Mouse (Mus musculus) kidney, embryonic 14.5 days (tissue): ENCODE measurements around the gene Tmigd3. TPM values are rescaled to one million over a fixed set of nuclear protein-coding genes. Genes with fewer than 3 reads are reported as not detected.

Source experiments
- ATAC-seq: fragments of 200-750 bp; cut with Nextera tagmentation; 2 replicates; pipeline ENCODE4 v1.8.0; 2017; ENCODE audit warnings: moderate number of reproducible peaks, mild to moderate bottlenecking, moderate TSS enrichment, moderate library complexity; ENCODE audit not compliant: low FRiP score, low TSS enrichment
- H3K27ac ChIP-seq: fragments of 300-500 bp; sonication (generic); 2 replicates; pipeline ENCODE4 v1.5.1; 2014; ENCODE audit warnings: low read depth, mild to moderate bottlenecking, low read length, moderate library complexity, mixed read lengths
- H3K27me3 ChIP-seq: fragments of 300-500 bp; sonication (generic); 2 replicates; pipeline ENCODE4 v1.6.1; 2014; ENCODE audit warnings: mild to moderate bottlenecking, low read length; ENCODE audit not compliant: control insufficient read depth, insufficient read depth
- H3K36me3 ChIP-seq: fragments of 300-500 bp; sonication (generic); 2 replicates; pipeline ENCODE4 v1.6.1; 2014; ENCODE audit warnings: low read length, mixed read lengths; ENCODE audit not compliant: control insufficient read depth, insufficient read depth
- H3K4me1 ChIP-seq: fragments of 300-500 bp; sonication (generic); 2 replicates; pipeline ENCODE4 v1.6.1; 2014; ENCODE audit warnings: low read length, mixed read lengths; ENCODE audit not compliant: control insufficient read depth, insufficient read depth
- H3K4me2 ChIP-seq: fragments of 300-500 bp; sonication (generic); replicated peaks from 2 replicates; pipeline ENCODE4 v1.6.1; 2014; ENCODE audit warnings: low read depth, mild to moderate bottlenecking, low read length
- H3K4me3 ChIP-seq: fragments of 300-500 bp; sonication (generic); 2 replicates; pipeline ENCODE4 v1.5.1; 2014; ENCODE audit warnings: mild to moderate bottlenecking, low read length
- H3K9ac ChIP-seq: fragments of 300-500 bp; sonication (generic); 2 replicates; pipeline ENCODE4 v1.6.1; 2014; ENCODE audit warnings: low read depth, mild to moderate bottlenecking, low read length, moderate library complexity
- H3K9me3 ChIP-seq: fragments of 300-500 bp; sonication (generic); 2 replicates; pipeline ENCODE4 v1.6.1; 2016; ENCODE audit warnings: low read length; ENCODE audit not compliant: control insufficient read depth
- WGBS: fragments of 180-500 bp; shearing (Covaris S2); extraction: QIAGEN DNeasy Blood & Tissue Kit; methylation state at CpG from one replicate; pipeline ENCODE4 v1.1.7; 2014; 5-methylcytosine and 5-hydroxymethylcytosine counted together
- polyA plus RNA-seq: library from polyadenylated mRNA; unstranded; fragments of >200 nt; fragmentation: Nextera tagmentation; extraction: Ambion mirVana; gene quantifications from 2 replicates; pipeline ENCODE4 v1.2.1, GENCODE M21; 2014

The Tmigd3 gene
- polyA plus RNA-seq, 1 experiment from 2014 or later = 0.53 TPM

GRCm38 (mm10) chr3:105838655-105839054 lies 32.0 kb upstream of the Tmigd3 start:
- Histone ChIP-seq H3K27ac (no peak overlapping the region), H3K27me3 (no peaks in the 10 kb centered on the region), H3K9ac (no peak overlapping the region), H3K9me3 (no peaks in the 10 kb centered on the region), H3K4me2 (no peak overlapping the region), H3K4me1 (no peaks in the 10 kb centered on the region), H3K36me3 (no peaks in the 10 kb centered on the region), H3K4me3 (no peak overlapping the region)
- WGBS = 52% methylated on average over 3 of the region's 3 CpGs
- no peak for ATAC-seq

GRCm38 (mm10) chr3:105839836-105840235 lies 30.9 kb upstream of the Tmigd3 start:
- H3K27me3 ChIP-seq = no peaks in the 10 kb centered on the region
- H3K4me2 ChIP-seq = no peak overlapping the region
- ATAC-seq = no peak
- WGBS = 93% methylated on average over 4 of the region's 4 CpGs
- no peak overlapping the region for H3K9ac ChIP-seq
- H3K27ac ChIP-seq = no peak overlapping the region
- no peaks in the 10 kb centered on the region for H3K36me3 ChIP-seq
- H3K4me1 ChIP-seq = no peaks in the 10 kb centered on the region
- H3K9me3 ChIP-seq = no peaks in the 10 kb centered on the region
- H3K4me3 ChIP-seq = no peak overlapping the region

GRCm38 (mm10) chr3:105846294-105847069 lies 24.2 kb upstream of the Tmigd3 start:
- H3K9me3 ChIP-seq = no peaks in the 10 kb centered on the region
- H3K4me3 ChIP-seq = no peak overlapping the region
- 72% methylated on average over 7 of the region's 7 CpGs for WGBS
- H3K36me3 ChIP-seq = no peaks in the 10 kb centered on the region
- H3K4me1 ChIP-seq = no peaks in the 10 kb centered on the region
- no peak overlapping the region for H3K27ac ChIP-seq
- H3K27me3 ChIP-seq = no peaks in the 10 kb centered on the region
- no peak overlapping the region for H3K4me2 ChIP-seq
- no peak overlapping the region for H3K9ac ChIP-seq
- no peak for ATAC-seq

GRCm38 (mm10) chr3:105853781-105854180 lies 16.9 kb upstream of the Tmigd3 start:
- Histone ChIP-seq H3K27ac (no peak overlapping the region), H3K4me3 (no peak overlapping the region), H3K9ac (no peak overlapping the region), H3K4me1 (no peaks in the 10 kb centered on the region), H3K27me3 (no peaks in the 10 kb centered on the region), H3K9me3 (no peaks in the 10 kb centered on the region), H3K36me3 (no peaks in the 10 kb centered on the region), H3K4me2 (no peak overlapping the region)
- ATAC-seq = peak; percentile 43; the same call in 1 of the 2 replicates
- 39% methylated on average over 8 of the region's 8 CpGs for WGBS

GRCm38 (mm10) chr3:105854786-105855185 lies 15.9 kb upstream of the Tmigd3 start:
- H3K4me2 ChIP-seq = no peak overlapping the region
- H3K27ac ChIP-seq = no peak overlapping the region
- no peaks in the 10 kb centered on the region for H3K27me3 ChIP-seq
- no peaks in the 10 kb centered on the region for H3K4me1 ChIP-seq
- no peak for ATAC-seq
- H3K9me3 ChIP-seq = no peaks in the 10 kb centered on the region
- no peaks in the 10 kb centered on the region for H3K36me3 ChIP-seq
- H3K9ac ChIP-seq = no peak overlapping the region
- H3K4me3 ChIP-seq = no peak overlapping the region
- WGBS = 83% methylated on average over 4 of the region's 4 CpGs

GRCm38 (mm10) chr3:105857513-105857912 lies 13.2 kb upstream of the Tmigd3 start:
- no peak for ATAC-seq
- H3K9me3 ChIP-seq = no peaks in the 10 kb centered on the region
- no peaks in the 10 kb centered on the region for H3K36me3 ChIP-seq
- no peak overlapping the region for H3K4me3 ChIP-seq
- H3K27ac ChIP-seq = no peak overlapping the region
- no peaks in the 10 kb centered on the region for H3K4me1 ChIP-seq
- H3K4me2 ChIP-seq = no peak overlapping the region
- H3K9ac ChIP-seq = no peak overlapping the region
- no peaks in the 10 kb centered on the region for H3K27me3 ChIP-seq
- WGBS = 61% methylated on average over 5 of the region's 5 CpGs

- 38% methylated on average over 7 of the region's 7 CpGs for WGBS
- H3K9me3 ChIP-seq = no peaks in the 10 kb centered on the region
- H3K9ac ChIP-seq = no peak overlapping the region
- no peak overlapping the region for H3K4me2 ChIP-seq
- H3K27ac ChIP-seq = no peak overlapping the region
- H3K4me3 ChIP-seq = no peak overlapping the region
- no peaks in the 10 kb centered on the region for H3K27me3 ChIP-seq
- H3K36me3 ChIP-seq = no peaks in the 10 kb centered on the region
- no peak for ATAC-seq
- H3K4me1 ChIP-seq = no peaks in the 10 kb centered on the region
Measured at GRCm38 (mm10) chr3:105861747-105862366, 8.8 kb upstream of the Tmigd3 start.

- Histone ChIP-seq H3K4me3 (no peak overlapping the region), H3K9me3 (no peaks in the 10 kb centered on the region), H3K4me2 (no peak overlapping the region), H3K27me3 (no peaks in the 10 kb centered on the region), H3K36me3 (no peaks in the 10 kb centered on the region), H3K27ac (no peak overlapping the region), H3K9ac (no peak overlapping the region), H3K4me1 (peaks cover 7% of the 10 kb centered on the region; the same call in 1 of the 2 replicates)
- 74% methylated on average over 1 of the region's 1 CpGs for WGBS
- ATAC-seq = no peak
Measured at GRCm38 (mm10) chr3:105864123-105864522, 6.6 kb upstream of the Tmigd3 start.

GRCm38 (mm10) chr3:105865122-105865521 lies 5.6 kb upstream of the Tmigd3 start:
- Histone ChIP-seq H3K36me3 (no peaks in the 10 kb centered on the region), H3K27me3 (no peaks in the 10 kb centered on the region), H3K9me3 (no peaks in the 10 kb centered on the region), H3K4me2 (no peak overlapping the region), H3K4me3 (no peak overlapping the region), H3K4me1 (peaks cover 7% of the 10 kb centered on the region; the same call in 1 of the 2 replicates), H3K27ac (no peak overlapping the region), H3K9ac (no peak overlapping the region)
- WGBS = 81% methylated on average over 9 of the region's 9 CpGs
- ATAC-seq = no peak
